Mouse (Mus musculus): Measurements from ENCODE around the gene Ube2h.
"Not testable (repeated sequence)": the region's sequence is repeated elsewhere in the genome, so short reads cannot be mapped to it uniquely, and the experiment has no call there.

Gene Ube2h

GRCm38 (mm10) chr6:30304399-30304917 is at the start of gene Ube2h:
Gene Ube2h (minus strand): TSS chr6:30304539.
- DNase-seq, result peak; percentile 100

- DNase-seq, result peak; percentile 26
Observed at GRCm38 (mm10) chr6:30353661-30354060, 49.3 kb upstream of the Ube2h start.

DNA sequence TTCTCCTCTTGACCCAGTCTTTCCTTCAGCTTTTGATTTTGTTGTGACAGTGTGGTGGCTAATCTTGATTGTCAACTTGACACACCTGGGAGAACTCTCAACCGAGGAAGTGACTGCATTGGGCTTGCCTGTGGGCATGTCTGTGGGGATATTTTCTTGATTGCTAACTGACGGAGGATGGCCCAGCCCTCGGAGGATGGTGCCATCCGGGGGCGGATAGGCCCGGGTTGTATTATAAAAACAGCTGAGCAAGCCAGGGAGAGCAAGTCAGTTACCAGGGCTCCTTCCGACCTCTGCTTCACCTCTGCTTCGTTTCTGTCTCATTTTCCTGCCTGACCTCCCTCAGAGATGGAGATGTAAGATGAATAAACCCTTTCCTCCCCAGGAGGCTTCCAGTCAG is 48.4 kb upstream of the Ube2h start:
- peak; percentile 26 for DNase-seq

DNA sequence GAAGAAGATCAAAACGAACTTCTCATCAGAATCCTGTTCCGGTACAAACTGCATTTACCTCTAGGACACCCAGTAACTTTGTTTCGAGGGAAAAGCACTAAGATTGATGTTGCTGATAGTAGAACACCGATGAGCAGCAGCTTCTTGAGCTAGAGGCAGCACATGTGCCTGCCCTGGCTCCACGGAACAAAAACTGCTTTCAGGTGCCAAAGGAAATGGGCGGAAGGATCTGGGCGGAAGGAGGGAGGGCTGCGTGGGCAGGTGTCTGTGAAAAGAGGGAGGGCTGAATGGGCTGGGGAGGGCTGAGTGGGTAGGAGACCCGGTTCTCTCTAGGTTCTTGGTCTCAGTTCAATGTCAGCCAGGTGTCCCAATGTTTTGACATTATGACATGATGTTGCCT is 47.0 kb upstream of the Ube2h start:
- DNase-seq, result peak; percentile 76

- DNase-seq, result no peak
Observed at GRCm38 (mm10) chr6:30347288-30347801, 43.0 kb upstream of the Ube2h start.

DNA sequence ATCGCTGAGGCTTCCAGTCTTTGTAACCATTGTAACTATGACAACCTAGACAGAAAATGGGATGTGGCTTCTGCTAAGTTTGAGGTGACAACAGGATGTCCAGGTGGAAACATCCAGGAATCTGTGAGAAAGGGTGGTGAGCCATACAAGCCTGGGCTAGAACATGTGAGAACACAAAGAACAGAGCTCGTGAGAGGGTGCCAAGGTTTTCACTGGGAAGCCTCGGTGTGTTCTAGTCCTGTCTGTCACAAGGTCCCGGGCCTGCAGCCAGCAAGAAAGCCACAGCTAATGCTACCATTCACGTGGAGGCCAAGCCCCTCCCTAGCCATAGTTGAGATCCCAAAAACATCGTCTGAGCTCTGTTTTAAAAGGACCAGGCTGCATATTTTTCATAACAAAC is 42.4 kb upstream of the Ube2h start:
- no peak for DNase-seq

GRCm38 (mm10) chr6:30344032-30344431 is 39.7 kb upstream of the Ube2h start:
- DNase-seq, result no peak

GRCm38 (mm10) chr6:30340231-30340873 is 36.0 kb upstream of the Ube2h start:
- peak; percentile 59 for DNase-seq

DNA sequence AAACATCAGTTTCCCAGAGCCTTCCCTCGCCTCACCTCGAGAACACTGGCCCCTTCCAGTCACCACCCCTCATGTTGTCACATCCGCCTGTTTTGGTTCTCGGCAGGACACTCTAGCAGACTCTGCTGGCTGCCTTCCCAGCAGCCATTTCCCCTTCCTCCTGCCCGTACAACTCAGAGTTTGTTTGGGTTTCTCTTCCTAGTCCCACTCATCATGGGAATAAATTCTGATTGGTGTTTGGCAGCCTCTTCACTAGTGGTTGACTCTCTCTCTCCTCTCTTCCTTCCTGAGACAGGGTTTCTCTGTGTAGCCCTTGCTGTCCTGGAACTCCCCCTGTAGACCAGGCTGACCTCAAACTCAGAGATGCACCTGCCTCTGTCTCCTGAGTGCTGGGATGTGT is 32.6 kb upstream of the Ube2h start:
- peak; percentile 51 for DNase-seq

GRCm38 (mm10) chr6:30332262-30332661 is 27.9 kb upstream of the Ube2h start:
- DNase-seq, result no peak

GRCm38 (mm10) chr6:30330706-30331105 is 26.4 kb upstream of the Ube2h start:
- no peak for DNase-seq

GRCm38 (mm10) chr6:30325932-30326501 is 21.7 kb upstream of the Ube2h start:
- DNase-seq, result no peak

GRCm38 (mm10) chr6:30321002-30321401 is 16.7 kb upstream of the Ube2h start:
- no peak for DNase-seq

GRCm38 (mm10) chr6:30319216-30319615 is 14.9 kb upstream of the Ube2h start:
- no peak for DNase-seq

GRCm38 (mm10) chr6:30312006-30312405 is 7.7 kb upstream of the Ube2h start:
- no peak for DNase-seq

GRCm38 (mm10) chr6:30308751-30309150 is 4.4 kb upstream of the Ube2h start:
- DNase-seq, result no peak

DNA sequence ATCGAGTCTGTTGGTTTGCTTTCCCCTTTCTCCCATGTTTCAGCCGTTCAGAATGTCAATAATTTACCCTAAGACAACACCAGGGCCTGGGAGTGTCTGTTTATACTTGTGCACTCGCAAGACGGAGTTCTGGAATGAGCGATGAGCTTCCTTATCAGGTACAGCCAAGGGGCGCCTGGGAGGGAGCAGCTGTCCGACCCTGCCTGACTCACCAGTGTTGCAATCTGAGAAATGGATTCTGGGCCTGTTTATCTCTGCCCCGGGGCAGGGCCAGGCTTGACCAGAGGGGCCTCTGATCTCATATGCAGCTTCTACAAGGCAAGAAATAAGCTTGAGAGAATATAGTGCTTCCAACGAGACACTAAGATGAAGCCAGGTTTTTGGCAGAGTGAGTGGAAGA is 3.4 kb upstream of the Ube2h start:
- no peak for DNase-seq

DNA sequence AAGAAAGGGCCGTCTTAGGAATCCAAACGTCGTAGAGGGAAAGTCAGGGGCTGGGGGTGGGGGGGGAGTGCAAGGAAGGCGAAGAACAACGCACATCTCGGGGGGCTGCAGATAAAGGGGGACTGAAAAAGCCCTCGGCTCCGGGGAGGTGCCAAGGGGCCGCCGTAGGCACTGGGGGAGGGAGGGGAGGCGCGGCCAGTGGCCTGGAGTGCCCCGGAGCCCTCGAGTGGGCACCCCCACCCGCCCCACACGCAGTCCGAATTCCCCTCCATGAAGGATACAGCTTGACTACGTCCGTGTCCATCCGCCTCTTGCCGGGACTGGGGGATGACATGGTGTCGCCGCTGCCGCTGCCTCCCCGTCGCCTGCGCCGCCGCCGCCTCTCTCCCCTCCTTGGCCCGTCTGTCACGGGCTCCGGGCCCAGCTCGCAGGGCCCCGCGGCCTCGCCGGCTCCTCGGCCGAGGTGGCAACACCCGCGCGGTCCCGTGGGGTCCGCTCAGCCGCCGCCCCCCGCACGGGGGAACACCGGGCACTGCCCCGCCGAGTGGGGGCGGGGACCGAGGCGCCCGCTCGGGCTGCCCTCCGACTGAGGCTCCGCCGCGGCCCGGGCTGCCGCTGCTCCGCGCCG is 454 bp downstream of the Ube2h start:
- not testable (repeated sequence) for DNase-seq

- peak; percentile 76 for DNase-seq
Observed at GRCm38 (mm10) chr6:30302781-30303631, 1.3 kb downstream of the Ube2h start.

GRCm38 (mm10) chr6:30302156-30302555 is 2.2 kb downstream of the Ube2h start:
- no peak for DNase-seq

GRCm38 (mm10) chr6:30300901-30301300 is 3.4 kb downstream of the Ube2h start:
- DNase-seq, result no peak

- DNase-seq, result peak; percentile 81
Observed at GRCm38 (mm10) chr6:30300372-30300771, 4.0 kb downstream of the Ube2h start.

GRCm38 (mm10) chr6:30299683-30300082 is 4.7 kb downstream of the Ube2h start:
- DNase-seq, result no peak
